Mouse (Mus musculus): Measurements from ENCODE around the gene D630045J12Rik.

The D630045J12Rik gene

DNA sequence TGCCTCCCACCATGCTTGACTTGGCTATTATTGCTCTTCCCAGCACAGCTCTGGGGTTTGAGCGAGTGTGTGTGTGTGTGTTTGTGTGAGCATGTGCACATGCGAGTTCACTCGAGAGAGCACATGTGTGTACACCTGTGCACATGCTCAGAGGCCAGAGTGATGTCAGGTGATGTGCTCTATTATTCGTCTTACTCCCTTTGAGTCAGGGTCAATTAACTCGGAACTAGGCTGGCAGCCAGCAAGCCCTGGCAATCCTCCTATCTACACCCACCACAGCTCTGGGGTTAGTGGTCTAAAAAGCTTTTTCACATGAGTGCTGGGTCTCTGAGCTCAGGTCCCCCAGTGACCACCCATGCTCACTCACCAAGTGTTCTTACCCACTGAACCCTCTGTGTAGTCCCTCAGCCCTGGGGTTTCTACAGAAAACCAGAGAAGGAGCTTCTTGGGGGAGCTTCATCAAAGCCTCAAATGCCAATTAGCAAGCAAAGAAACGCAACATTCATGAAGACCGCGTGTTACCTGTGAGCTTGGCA lies 11.4 kb downstream of the D630045J12Rik start:
- DNase-seq (ENCODE audit: low spot score in 2 of 2): no peak

DNA sequence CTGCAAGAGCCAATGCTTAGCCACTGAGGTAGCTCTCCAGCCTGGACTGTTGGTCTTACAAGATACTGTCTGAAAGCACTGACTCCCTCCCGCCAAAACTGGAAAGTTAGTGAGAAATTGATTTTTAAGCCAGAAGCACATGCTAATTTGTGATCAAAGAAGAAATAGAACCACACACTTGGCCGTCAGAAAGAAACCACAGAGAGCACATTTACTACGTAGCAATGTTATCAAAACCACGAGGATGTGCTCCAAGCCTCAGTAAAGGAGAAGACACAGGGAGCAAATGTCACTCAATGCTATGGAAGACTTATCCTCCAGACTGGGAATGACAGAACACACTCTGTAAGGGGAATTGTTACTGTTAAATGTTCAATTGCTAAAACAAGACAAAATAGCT lies 12.3 kb downstream of the D630045J12Rik start:
- DNase-seq (ENCODE audit: low spot score in 2 of 2): no peak

DNA sequence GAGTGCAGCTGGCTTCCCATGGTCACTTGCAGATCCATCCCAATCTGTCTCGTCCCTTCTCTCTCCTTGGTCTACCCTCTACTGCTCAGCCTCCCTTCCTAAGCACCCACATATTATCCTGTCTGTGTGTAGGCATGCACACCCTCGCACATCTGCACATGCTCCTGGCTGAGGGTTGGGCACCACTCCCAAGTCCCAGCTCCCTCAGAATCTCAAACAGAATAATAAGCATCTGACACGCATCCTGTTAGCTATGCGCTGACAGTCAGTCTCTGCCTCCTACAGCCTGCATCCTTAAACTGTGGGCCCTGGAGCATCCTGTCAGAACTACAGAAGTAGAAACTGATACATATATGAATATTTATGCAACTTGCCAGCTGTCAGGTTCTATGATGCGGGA lies 13.2 kb downstream of the D630045J12Rik start:
- no peak for DNase-seq (ENCODE audit: low spot score in 2 of 2)

DNA sequence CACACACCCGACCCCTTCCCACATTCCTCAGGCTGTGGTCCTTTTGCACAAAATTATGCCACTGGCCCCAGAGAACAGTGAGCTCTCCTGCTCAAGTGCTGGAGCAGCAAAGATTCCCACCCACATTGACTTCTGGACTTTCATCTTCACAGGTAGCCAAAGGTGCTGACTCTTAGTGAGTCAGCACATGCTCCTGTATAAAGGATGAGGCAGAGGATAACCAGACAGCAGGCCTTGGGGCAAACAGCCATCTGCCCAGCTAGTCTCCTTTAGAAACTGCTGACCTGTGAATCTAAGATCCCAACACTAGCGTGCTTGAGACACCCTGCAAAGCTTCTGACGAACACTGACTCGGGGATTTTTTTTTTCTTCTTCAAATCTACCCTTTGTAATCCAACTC lies 15.4 kb downstream of the D630045J12Rik start:
- DNase-seq (ENCODE audit: low spot score in 2 of 2): no peak

DNA sequence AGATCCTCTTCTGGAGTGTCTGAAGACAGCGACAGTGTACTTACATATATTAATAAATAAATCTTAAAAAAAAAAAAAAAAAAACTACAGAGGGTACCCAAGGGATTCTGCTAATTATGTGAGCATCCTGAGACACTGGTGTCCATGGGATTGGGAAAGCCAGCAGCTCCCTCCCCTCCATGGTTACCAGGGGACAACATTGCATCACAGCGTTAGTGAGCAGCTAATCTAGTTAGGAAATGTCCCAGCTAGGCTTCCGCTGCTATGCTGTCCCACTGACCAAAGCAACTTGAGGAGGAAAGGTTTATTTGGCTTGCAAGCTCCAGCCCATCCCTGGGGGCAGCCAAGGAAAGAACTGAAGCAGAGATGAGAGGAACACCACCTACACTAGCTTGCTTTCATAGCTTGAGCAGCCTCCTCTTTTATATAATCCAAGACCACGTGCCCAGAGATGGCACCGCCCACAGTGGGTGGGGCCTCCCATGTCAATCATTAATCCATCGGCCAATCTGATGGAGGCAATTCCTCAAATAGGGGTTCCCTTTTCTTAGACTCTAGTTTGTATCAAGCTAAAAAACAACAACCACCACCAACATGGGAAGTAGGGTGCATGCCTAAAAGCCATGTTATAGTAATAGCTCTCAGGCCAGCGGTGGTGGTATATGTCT lies 17.7 kb downstream of the D630045J12Rik start:
- no peak for DNase-seq (ENCODE audit: low spot score in 2 of 2)

DNA sequence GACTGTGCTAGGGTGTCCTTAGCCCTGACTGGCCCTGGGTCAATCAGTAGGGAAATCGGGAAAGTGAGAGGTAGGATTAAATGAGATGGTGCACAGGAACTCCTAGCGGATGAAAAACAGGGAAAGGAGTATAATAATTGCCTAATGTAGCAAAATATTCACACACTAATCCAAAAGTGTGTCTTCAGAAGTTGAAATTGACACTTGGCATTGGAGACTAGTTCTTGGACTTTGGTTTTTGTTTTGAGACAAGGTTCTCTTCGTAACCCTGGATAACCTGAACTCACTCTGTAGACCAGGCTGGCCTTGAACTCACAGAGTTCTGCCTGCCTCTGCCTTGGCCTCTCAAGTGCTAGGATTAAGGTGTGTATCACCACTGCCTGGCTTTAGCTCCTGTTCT lies 20.0 kb downstream of the D630045J12Rik start:
- DNase-seq (ENCODE audit: low spot score in 2 of 2): no peak

DNA sequence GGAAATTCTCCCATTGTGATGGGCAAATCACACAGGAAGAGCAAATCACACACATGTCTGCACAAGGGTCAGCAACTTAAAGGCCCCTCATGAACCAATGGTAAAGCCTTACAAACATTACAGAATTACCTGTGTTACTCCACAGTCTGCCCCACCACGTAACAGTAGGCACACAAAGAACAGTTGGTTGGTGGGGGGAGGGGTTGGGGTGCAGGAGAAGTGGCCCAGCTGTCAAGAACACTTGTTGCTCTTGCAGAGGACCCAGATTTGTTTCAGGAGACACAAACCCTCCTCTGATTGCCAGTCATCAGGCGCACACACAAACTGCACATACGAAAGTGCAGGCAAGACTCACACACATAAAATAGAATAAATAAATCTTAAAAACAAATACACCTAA lies 20.9 kb downstream of the D630045J12Rik start:
- no peak for DNase-seq (ENCODE audit: low spot score in 2 of 2)

DNA sequence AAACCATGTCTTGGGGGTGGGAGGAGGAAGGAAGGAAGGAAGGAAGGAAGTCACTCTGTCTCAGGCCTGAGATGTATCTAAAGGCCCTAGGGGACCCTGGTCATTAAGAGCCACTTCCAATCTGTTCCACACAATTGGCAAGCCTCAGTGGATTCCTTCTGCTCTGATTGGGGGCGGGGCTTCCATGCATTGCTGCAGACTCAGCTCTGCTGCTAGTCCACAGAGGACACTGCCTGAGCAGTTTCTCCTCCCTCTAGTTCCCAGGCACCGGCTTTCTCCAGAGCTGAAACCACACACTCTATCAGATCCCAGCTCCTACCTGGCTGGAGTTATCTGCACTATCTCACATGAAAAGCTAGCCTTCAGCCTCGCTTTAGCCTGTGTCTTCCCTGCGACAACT lies 21.8 kb downstream of the D630045J12Rik start:
- no peak for DNase-seq (ENCODE audit: low spot score in 2 of 2)

DNA sequence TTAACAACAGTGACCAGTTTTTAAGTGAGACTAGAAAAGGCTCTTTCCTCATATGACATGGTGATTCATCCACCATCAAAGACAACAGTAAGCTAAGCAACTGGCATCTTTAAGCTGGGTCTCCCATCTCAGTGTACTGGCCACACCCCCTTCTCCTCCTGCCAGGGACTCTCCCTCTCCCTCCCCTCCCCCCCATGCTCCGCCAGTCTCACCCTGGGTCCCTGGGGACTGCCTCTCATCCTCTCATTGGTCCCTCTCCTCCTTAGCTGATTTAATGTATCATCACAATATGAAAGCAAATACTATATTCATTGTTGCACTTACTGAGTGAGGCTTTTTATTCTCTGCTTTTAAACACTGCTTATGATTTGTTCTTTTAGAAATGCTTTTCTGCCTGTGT lies 29.7 kb downstream of the D630045J12Rik start:
- DNase-seq (ENCODE audit: low spot score in 2 of 2): no peak

DNA sequence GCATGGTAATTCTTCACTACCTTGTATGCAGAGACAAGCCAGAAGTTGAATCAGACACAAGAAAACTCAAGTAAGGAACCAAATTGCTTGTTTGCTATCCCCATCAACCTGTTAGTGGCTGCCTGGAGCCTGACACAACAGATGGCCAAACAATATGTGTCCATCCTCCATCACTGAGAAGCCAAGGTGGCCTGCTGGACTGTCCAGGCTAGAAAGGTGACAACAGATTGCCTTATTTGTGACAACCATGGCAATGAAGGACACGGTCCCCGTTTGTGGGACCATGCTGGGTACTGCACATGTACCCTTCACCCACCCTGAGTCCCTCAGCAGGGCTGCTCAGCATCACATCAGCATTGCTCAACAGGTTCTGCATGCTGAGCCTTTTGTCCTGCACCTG lies 34.5 kb downstream of the D630045J12Rik start:
- DNase-seq (ENCODE audit: low spot score in 2 of 2): no peak

DNA sequence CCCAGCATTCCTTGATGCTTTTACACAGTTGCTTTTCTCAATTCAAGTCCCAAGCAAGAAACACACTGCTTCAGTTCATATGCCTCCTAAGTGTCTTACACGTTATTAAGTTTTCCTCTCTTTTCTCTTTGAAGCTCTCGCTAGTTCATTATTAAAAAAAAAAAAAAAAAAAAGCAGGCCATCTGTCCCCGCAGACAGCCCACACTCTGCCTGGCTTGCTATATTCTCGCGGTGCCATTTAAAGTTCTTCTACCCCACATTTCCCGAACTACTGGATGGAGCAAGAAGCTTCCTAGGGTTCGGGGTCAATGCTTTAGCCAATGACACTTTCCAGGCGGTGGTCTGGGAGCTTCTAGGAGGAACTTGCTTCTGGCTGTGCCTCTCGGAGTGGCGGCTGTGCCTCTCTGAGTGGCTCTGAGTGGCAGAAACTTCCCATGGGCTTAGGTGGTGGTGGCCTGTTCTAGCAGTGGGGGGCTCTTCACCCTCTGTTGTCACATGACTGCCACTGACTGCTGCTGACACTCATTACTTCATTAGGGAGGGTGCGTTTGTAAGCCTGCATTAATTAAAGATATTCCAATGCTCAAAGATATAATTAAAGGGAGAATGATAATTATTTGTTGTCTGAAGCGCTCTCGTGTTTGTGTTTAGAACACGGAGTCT lies 38.2 kb downstream of the D630045J12Rik start:
- no peak for DNase-seq (ENCODE audit: low spot score in 2 of 2)

DNA sequence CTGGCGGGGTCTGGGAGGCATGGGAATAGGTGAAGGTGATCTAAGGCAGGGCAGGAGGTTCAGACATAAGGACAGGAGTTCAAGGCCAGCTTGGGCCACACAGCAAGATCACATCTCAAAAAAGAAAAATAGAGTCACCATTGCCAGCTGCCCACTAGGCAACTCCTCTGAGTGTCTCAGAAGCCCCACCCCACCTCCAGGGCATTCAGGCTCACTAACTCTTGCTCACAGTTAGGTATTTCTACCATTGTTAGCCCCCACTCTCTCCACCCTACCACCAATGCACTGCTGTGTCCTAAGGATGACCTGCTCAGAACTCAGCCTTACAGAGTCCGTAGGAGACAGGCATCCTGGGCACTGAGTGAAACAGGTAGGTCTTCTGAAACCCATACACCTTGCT lies 46.2 kb downstream of the D630045J12Rik start:
- DNase-seq (ENCODE audit: low spot score in 2 of 2): no peak

DNA sequence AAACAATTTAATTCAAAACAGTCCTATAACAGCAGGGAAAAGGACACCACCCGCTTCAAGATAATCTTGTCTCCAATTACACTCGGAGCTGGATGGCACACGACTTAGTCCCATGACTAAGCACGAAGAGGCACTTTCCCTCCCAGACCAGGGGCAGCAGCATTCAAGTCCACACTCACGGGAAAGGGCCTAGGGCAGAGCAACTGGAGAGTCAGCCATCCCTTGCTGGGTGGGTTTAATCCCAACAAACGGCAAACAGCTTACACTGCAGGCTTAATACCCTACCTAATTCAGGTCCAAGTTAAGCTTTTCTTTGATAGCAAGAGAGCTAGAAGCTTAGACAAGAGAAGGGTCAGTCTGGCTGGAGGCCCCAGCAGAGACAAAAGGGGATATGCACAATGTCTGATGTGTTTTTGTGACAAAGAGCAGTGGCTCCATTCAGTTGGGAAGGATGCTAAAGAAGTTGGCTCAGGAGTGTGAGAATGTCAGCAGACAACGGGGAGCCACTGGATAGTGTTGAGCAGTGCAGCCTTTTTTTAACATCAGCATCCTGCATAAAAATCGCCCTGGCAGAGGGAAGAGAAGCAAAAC lies 46.8 kb downstream of the D630045J12Rik start:
- DNase-seq (ENCODE audit: low spot score in 2 of 2): no peak

DNA sequence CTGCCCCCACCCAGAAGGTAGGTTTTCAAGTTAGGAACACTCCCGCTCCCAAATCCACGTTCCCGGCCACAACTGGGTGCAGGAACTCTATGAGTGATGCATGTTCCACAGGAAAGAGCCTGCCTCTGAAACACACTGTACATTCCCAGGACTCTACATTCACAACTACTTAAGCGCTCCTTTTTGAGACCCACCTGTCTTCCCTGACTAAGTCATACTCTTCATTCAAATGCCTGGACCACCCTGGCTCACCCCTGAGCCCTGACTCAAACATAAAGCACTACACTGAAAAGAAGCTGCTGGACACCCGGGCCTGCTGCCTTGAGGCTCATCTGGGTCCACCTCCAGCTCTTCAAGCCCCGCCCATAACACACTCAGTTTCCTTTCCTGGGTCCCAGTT lies 48.4 kb downstream of the D630045J12Rik start:
- no peak for DNase-seq (ENCODE audit: low spot score in 2 of 2)

DNA sequence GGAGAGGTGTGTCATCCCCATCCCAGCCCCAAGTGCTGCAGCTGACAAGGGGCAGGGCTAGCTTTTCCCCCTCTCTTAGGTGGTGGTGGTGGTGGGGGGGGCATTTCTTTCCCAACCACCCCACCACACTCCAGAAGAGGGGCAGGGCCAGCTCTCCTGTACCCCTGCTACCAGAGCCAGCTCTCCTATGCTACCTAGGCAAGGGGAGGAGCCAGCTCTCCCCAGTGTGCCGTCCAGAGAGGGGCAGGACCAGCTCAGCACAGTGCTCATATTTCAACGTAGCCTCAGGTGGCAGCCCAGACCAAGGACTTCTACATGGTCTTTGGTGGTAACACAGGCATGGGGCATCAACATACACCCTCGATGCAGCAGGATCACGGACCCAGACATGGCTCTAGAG lies 50.0 kb downstream of the D630045J12Rik start:
- no peak for DNase-seq (ENCODE audit: low spot score in 2 of 2)

DNA sequence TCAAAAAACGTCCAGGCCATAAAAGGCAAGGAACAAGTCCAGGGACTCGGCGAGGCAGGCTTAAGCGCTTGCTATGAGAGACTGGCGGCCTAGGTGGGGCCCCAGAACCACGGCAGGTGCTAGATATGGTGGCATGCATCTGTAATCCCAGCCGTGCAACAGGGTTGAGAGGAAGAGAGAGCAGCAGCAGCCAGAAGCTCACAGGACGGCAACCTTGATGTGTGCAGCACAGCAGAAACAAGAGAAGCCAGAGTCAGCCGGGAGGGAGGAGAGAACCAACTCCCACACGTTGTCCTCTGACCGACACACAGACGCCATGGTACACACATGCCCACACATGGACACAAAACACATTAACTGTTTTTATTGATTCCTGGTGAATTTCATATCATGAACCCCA lies 51.0 kb downstream of the D630045J12Rik start:
- no peak for DNase-seq (ENCODE audit: low spot score in 2 of 2)

DNA sequence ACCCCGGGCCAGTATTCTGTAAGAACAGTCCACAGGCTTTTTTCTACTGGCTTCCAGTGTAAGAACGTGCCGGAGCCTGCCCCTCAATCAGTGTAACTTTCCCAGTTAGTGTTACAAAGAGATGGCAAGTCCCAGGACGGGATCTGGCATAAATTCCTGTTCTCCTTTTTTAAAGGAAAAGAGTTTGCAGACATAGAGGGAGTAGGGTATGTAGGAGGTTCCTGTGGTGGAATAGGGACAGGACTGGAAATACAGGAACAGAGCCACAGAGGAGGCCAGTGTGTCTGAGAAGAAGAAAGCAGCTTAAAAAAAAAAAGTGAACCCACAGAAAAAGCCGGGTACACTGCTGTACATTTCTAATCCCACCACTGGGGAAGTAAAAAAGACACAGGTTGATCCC lies 52.3 kb downstream of the D630045J12Rik start:
- no peak for DNase-seq (ENCODE audit: low spot score in 2 of 2)

DNA sequence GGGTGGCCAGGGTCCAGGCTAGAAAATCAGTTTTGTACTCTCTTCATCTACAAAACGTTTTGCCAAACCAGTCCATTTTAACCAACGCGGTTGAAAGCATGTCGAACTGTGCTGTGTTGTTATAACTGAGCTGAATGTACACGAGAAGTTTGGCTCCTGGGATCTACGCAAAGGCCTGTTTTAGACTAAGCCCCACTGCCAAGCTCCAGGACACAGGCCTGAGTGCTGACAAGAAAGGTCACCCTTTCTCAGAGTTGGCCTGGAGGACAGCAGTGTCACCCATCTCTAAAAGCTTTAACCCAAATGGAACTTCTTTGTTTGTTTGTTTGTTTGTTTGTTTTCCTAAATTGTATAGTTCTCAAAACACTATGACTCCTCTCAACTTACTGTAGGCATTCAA lies 54.2 kb downstream of the D630045J12Rik start:
- DNase-seq (ENCODE audit: low spot score in 2 of 2): no peak

DNA sequence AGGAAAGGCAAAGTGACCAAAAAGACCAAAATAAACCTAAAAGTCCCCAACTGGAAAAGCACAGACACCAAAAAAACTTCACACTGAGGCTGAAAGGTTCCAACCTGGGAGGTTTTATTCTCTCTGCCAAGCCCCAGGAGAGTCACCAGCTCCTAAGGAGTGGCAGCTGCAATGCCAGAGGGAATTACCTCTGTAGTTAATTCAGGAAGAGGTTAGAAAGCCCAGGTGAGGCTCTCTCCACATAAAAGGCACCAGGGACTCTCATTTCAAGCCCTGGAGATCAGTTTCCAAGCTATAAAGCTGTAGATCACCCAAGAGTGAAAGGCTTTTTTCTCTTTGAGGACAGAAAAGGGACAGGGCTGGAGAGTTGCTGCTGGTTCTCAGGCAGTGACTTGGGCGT lies 55.1 kb downstream of the D630045J12Rik start:
- DNase-seq (ENCODE audit: low spot score in 2 of 2): no peak

DNA sequence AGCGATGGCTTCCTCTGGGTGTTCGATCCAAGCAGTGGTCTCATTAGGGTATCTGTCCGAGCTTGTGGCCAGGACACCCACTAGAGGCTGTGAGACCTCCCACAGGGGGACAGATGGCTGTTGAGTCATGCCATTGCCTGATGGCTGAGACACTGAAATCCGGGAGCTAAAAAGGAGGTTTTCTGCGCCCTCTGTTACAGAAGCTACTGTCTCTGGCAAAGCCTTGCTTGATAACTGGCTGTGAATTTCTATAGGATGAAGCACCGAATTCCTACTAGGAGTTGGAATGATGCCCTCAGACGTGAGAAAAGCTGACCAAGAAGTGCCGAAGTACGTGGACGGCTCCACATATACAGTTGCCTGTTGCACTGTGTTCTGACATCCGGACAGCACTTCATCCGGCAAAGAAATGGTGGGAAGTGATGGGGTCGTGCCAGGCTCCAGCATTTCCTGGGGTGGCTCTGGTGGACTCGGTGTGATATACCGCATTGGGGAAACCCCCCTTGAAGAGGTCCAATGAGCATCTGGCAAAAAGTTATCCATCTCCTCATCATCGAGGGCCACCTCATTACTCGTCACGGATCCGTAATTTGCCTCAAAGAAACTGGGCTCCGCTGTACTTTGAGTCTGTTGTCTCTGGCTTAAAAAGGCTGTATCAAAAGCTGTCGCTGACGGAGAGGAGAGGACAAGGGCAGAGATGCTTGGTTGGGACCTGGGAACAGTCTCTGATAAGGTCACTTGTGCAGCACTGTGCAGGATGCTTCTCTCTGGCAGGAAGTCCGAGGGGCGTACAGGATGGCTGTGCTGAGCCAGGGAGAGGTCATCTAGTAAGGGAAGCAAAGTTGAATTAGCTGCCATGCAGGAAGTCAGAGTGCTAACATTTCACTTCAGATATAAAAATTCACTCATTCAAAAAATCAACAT lies 57.3 kb downstream of the D630045J12Rik start:
- no peak for DNase-seq (ENCODE audit: low spot score in 2 of 2)

DNA sequence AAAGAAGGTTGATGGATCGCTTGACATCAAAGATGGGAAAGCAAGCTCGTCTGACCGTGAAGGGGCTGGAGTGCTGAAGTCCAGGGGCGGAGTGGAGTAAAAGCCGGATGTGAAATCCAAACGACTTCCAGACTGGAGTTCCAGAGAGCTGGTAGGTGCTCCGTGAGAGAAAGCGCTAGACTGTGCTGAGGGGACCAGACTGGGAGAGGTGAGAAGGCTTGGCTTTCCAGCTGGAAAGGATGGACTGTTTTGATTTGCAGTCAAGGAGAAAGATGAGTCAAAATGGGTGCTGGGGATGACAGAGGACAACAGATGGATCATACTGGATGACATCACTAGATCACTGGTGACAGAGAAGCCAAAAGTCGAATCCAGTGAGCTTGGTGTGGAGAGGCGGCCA lies 58.5 kb downstream of the D630045J12Rik start:
- no peak for DNase-seq (ENCODE audit: low spot score in 2 of 2)

DNA sequence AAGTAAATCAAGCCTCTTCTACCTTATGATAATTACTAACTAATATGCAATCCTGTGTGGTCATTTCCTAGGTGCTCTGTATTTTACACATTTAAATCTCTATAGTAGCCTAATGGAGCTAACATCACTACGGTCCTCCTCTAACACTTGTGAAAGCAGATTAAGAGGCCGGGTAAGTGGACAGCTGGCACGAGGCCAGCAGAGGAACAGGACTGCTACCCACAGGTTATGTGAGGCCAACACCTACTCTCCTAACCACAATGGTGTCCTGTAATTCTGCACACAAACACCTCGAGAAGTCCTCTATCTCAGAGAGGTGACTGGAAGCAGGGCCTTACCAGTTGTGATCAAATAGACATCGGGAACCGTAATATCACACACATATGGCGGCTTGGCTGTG lies 59.8 kb downstream of the D630045J12Rik start:
- DNase-seq (ENCODE audit: low spot score in 2 of 2): no peak

Data from spleen, postnatal 14 days (tissue).